Mouse (Mus musculus) spleen, adult 2 months (tissue): ENCODE data around the gene Traf3ip1.

Source experiments
- CTCF ChIP-seq: fragments of 200-500 bp; IDR thresholded peaks from 2 replicates; pipeline ENCODE4 v1.5.1; 2011; ENCODE audit warnings: mild to moderate bottlenecking, inconsistent platforms; ENCODE audit not compliant: insufficient read depth, insufficient read length, insufficient replicate concordance; ENCODE audit errors: extremely low read depth
- POLR2A ChIP-seq: fragments of 200-500 bp; IDR thresholded peaks from 2 replicates; pipeline ENCODE4 v1.6.1; 2011; ENCODE audit warnings: low read depth, low read length, inconsistent platforms

- TF ChIP-seq CTCF, result no peak
- no peak for TF ChIP-seq POLR2A
Measured at GRCm38 (mm10) chr1:91458223-91458861, 36.1 kb upstream of the Traf3ip1 start.
